Mouse (Mus musculus) left cerebral cortex, adult 2 months (tissue): ENCODE measurements around the gene 1190005I06Rik. TPM values are rescaled to one million over a fixed set of nuclear protein-coding genes. Genes with fewer than 3 reads are reported as not detected.

Source experiments
- DNase-seq, 2 experiments: peaks; one replicate each; pipeline ENCODE4 v3.0.0; 2021 to 2022; ENCODE audit warnings: low spot score in 2 of 2, mixed read lengths in 1 of 2; ENCODE audit errors: extremely low spot score in 1 of 2
- H3K27ac ChIP-seq: fragments of 200-600 bp; 2 replicates; pipeline ENCODE4 v1.8.1; 2022
- H3K4me3 ChIP-seq: fragments of 200-600 bp; 2 replicates; pipeline ENCODE4 v1.8.1; 2022
- CTCF ChIP-seq: fragments of 200-600 bp; IDR thresholded peaks from 2 replicates; pipeline ENCODE4 v1.8.1; 2022; ENCODE audit warnings: antibody characterized with exemption, mild to moderate bottlenecking, moderate library complexity
- intact Hi-C: fragments of 180-260 bp; cut with DNase I; formaldehyde crosslinking; loops from one replicate; pipeline ENCODE4 v1.15.1; 2025
- total RNA-seq, 2 experiments: library from RNA; stranded (reverse); gene quantifications; 2 replicates each; pipeline ENCODE4 v1.2.3; 2021

Gene 1190005I06Rik
- total RNA-seq, 2 experiments from 2014 or later, result 11.3 to 11.5 TPM

DNA sequence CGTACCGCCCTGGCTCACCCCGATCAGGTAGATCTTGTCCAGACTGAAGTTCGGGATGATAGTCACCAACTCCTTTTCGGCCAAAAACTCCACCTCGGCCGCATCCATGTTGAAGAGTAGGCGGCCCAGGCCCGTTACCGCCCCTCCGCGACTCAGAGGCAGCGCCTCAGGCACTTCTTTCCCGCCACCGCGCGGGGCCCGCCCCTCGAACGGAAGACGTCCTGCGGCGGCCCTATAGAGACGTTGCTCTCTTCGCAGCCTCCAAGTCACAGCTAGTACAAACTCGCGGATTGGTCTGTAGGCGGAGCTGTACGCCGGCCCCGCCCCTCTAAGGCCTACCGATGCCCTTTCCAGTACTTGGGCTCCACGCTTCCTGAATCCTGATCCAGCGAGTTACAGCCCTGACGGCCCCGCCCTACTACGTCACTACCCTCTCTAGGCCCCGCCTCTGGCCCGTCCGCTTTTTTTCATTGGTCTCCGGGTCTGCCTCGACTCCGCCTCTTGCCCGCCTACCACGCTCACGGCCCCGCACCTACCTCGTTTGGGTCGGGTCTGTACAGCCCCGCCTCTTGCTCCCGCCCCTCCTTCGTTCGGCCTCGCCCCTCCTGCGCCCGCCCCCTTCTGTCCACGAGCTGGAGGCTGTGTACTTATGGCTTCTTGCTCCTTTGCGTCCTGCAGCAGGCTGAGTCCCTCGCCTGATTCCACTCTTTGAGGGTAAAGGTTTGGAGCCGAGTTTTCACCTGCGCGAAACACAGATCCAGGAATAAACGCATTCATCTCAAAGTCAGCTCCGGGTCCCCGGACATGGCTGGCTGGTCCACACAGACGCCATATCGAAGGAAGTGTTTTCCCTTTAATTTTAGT is 58.3 kb downstream of the 1190005I06Rik start, which contains the start of gene Gins2:
Gins2 (minus strand) TSS at position 397 of the 864 bp plus-strand sequence.
- 0 out of 2 replicates have a peak within 1 kb of the TSS, but pooled peaks have one; percentile 48 for H3K27ac ChIP-seq
- no peak; the same call in 1 of the 2 replicates for TF ChIP-seq CTCF
- DNase-seq, result peak; percentile 97 to 99

DNA sequence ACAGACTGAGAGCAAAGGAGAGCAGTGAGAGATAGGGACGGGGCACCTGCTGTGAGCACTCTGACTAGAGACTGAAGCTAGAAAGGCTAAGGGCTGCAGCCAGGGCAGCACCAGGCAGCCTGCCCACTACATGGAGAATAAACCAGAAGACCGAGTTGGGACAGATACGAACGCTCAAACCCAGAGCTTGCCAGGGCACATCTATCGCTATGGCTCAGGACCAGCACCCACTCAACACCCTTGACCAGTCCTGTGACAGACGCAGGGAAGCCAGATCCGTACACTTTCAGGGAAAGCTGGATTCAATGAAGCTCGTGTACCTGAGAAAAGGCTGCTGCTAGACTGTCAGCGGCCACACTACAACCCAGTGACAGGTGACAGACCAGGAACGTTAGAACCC is 61.9 kb downstream of the 1190005I06Rik start:
- Histone ChIP-seq H3K4me3 (no peak overlapping the region), H3K27ac (no peak overlapping the region)
- no peak for DNase-seq
- TF ChIP-seq CTCF, result no peak
- intact Hi-C loops, result no loop called here

More for the DNA sequence above, 58.3 kb downstream of the 1190005I06Rik start, which contains the start of gene Gins2:
- H3K4me3 ChIP-seq, result peak within 1 kb of the TSS; percentile 56
- intact Hi-C loops, result no loop called here

DNA sequence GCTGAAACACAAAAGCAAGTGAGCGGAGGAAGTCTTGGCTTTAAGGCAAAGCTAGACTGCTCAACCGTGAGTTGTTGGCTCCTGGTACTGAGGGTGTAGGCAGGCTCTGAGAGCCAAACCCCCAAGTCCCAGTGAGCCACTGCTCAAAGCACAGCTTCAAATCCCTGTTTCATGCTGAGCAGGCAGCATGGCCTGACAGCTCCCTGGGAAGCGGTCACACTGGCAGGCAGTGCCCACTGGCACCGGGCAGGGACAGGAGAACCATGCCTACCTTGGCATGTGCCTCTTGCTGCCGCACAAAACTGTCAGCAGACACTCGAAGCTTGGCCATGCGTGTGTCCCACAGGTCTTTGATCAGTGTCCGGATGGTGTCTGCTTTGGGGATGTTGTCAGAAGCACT is 65.6 kb downstream of the 1190005I06Rik start:
- intact Hi-C loops, result no loop called here

DNA sequence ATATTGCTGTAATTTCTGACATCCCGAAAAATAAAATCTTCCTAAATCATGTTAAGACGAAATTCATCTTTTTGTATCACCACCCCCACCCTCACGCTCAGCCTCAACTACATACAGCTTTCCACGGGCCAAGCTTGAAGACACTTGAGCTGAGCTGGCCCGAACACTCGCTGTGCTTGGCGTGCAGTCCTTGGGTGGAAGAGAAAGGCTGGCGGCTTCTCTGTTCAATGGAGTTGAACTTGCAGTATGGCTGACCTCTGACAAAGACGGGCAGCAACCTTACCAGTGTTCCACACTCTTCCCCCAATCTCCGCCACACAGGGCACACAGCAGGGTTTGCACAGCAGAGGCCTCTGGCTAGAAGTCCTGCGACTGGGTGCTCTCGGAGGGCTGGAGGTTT is 66.1 kb downstream of the 1190005I06Rik start:
- Histone ChIP-seq H3K27ac (no peak overlapping the region), H3K4me3 (no peak overlapping the region)
- DNase-seq, result no peak
- TF ChIP-seq CTCF, result no peak
- intact Hi-C loops, result no loop called here

More for the DNA sequence above, 65.6 kb downstream of the 1190005I06Rik start:
- Histone ChIP-seq H3K27ac (no peak overlapping the region), H3K4me3 (no peak overlapping the region)
- no peak for DNase-seq
- TF ChIP-seq CTCF, result no peak

DNA sequence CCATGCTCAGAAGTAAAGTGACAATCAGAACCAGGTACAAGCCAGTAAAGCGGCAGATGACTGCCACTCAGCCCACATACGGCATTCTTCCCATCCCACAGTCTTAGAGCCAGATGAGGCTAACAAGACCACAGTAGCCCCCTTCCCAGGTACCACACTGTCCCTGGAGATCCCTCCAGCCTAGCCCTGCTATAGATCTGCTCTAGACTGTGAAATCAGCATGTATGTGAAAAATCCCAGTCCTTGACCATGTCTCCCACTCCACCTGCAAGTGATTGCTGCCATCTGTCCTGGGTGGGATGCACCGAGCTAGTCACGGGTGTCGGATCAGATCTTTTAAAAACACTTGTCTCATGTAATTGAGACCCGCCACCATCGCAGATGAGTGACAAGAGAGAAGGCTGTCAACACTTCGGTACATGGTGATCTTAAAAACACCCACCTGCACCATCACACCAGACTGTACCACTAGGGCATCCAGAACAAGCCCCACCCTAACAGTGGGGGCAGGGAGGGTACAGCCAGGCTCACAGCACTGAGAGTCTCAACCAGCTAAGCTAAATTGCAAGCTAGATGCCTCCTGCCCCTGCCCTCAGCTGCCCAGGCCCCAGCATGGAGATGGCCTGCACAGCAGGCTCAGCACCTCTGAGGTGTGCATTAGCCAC is 67.0 kb downstream of the 1190005I06Rik start:
- intact Hi-C loops, result no loop called here
- Histone ChIP-seq H3K27ac (no peak overlapping the region), H3K4me3 (no peak overlapping the region)
- DNase-seq, result no peak
- no peak for TF ChIP-seq CTCF

DNA sequence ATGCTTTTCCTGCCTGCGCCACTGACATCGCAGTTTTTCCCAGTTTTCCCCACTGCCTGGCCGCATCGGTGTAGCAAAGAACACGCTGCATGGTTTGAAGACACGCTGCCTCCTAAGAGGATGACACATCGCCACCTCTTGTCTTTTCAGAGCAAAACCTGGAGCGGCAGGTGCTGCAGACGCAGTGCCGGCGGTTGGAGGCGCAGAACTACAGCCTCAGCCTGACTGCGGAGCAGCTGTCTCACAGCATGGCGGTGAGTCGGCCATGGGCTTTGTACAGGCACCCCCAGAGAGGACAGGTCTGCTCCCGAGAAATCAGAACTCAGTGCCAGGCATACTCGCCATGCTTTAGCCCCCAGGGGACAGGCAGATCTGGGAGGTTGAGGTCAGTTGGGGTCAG is 69.6 kb downstream of the 1190005I06Rik start:
- TF ChIP-seq CTCF, result no peak
- DNase-seq, result no peak
- H3K4me3 ChIP-seq, result no peak overlapping the region
- no peak overlapping the region for H3K27ac ChIP-seq
- intact Hi-C loops, result no loop called here

DNA sequence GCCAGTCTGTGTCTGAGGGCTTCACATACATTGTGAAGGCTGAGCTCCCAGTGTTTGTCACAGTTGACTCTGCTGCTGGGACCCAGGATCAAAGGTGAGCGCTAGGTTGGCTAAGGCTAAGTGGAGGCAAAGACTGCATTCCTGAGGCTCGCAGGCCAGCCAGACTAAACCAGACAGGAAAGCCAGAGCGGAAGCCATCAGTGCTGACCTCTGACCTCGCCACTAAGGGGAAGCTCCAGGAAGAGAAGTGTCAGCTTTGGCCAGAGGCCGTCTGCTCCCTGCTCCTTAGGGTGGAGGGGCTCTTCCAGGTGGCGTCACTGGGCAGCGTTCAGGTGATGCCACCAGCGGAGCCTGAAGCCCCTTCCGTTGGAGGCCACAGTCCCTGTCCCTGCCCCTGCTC is 71.6 kb downstream of the 1190005I06Rik start:
- TF ChIP-seq CTCF, result no peak
- H3K27ac ChIP-seq, result no peak overlapping the region
- intact Hi-C loops, result no loop called here
- DNase-seq, result no peak
- H3K4me3 ChIP-seq, result no peak overlapping the region

DNA sequence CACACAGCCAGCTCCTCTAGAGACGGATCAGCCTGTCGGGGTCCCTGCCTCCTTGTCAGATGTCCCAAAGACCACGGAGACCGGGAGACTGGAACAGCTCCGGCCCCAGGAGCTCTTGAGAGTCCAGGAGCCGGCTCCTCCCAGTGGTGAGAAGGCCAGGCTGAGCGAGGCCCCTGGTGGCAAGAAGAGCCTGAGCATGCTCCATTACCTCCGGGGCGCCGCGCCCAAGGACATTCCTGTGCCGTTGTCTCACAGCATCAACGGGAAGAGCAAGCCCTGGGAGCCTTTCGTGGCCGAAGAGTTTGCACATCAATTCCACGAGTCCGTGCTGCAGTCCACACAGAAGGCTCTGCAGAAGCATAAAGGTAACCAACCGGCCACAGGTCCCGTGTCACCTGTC is 72.5 kb downstream of the 1190005I06Rik start:
- intact Hi-C loops, result no loop called here
- TF ChIP-seq CTCF, result no peak
- no peak overlapping the region for H3K27ac ChIP-seq

DNA sequence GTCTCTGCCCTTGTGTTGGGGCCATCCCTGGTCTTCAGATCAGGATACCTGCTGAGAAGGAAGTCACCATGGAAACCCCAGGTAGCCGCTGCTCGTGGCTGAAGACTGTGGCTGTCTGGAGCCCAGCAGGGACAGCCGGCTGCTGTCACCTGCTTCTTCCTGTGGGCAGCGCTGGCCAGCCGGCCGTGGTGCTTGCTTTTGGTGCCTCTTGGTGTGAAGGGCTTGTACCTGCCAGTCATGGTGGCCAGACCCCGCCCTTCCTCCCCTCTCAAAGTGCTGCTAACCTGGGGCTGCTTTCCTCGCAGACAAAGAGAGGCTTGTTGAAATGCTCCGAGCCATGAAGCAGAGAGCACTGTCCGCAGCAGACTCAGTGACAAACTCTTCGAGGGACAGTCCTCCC is 73.6 kb downstream of the 1190005I06Rik start:
- intact Hi-C loops, result no loop called here
- no peak for DNase-seq
- no peak overlapping the region for H3K27ac ChIP-seq
- H3K4me3 ChIP-seq, result no peak overlapping the region
- no peak for TF ChIP-seq CTCF

More for the DNA sequence above, 72.5 kb downstream of the 1190005I06Rik start:
- no peak overlapping the region for H3K4me3 ChIP-seq
- DNase-seq, result no peak

DNA sequence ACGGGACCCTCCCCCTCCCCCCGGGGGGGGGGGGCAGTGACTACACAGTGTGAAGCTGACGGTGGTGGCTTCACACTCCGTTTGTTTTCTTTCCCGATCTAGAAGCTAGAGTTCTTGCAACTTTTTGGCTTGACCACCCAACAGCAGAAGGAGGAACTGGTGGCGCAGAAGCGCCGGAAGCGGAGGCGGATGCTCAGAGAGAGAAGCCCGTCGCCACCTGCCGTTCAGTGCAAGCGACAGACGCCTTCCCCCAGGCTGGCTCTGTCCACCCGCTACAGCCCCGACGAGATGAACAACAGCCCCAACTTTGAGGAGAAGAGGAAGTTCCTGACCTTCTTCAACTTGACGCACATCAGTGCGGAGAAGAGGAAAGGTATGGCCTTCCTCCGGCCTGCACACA is 74.9 kb downstream of the 1190005I06Rik start:
- intact Hi-C loops, result no loop called here

DNA sequence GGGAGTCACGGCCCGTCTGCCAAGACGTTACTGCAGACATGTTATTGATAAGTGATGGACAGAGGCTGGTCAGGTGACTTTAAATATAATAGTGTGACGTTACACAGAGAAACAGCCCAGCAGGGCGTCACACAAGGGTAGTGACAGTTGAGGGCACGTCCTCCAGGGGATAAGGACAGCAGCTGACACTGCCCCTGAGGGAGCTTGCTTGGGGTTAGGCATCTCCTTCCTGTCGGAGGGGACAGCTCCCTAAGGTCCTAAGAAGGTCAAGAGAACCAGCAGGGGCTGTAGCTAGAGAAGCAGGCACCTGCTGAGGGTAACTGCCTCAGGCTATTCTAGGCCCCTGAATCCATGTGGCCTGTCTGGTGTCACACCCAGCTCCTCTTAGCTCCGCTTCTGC is 75.9 kb downstream of the 1190005I06Rik start:
- intact Hi-C loops, result no loop called here
- DNase-seq, result no peak
- Histone ChIP-seq H3K4me3 (no peak overlapping the region), H3K27ac (no peak overlapping the region)
- TF ChIP-seq CTCF, result no peak

More for the DNA sequence above, 74.9 kb downstream of the 1190005I06Rik start:
- H3K4me3 ChIP-seq, result no peak overlapping the region
- 0 out of 2 replicates have a peak overlapping the region, but pooled peaks have one; percentile 30 for H3K27ac ChIP-seq
- peak in 1 of 2 experiments; percentile 64 for DNase-seq
- TF ChIP-seq CTCF, result peak; percentile 33

DNA sequence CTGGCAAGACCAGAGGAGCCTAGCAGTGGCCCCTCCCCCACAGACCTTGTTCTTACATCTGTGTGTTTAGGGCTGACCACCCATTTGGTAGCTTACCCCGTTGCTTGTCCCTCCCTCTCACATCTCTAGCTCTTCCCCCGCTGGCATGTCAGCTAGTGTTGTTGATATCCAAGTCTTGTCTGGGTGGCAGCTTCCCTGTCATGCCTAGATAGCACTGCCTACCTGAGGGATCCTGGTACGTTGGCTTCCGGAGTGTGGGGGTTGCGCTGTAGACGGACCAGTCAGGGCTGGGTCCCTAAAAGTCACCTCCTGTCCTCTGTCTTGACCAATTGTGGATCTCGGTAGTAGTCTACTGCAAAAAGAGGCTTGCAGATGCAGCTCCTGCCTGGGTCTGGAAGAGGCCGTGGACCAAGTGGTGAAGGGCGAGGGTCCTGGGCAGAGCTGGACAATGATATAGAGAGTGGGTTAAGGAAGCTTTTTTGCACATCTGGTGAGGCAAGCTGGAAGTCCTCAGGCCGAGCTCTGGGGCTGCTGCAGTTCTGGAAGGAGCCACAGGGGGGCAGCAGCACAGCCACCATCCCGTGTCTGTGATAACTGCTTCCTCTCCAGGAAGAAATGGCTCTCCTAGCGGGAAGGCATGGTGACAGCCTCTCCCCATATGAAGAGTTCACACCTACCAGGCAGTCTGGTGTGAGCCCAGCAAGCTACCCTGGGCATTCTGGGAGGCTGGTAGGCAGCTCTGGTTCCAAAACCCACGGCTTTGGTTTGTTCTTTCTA is 77.3 kb downstream of the 1190005I06Rik start:
- DNase-seq, result peak; percentile 80 to 86
- no peak overlapping the region for H3K4me3 ChIP-seq
- no peak; the same call in none of the 2 replicates for TF ChIP-seq CTCF
- H3K27ac ChIP-seq, result no peak overlapping the region
- intact Hi-C loops, result no loop called here
